Mouse (Mus musculus): Measurements from ENCODE around the gene Clip3. TPM values are rescaled to one million over a fixed set of nuclear protein-coding genes. Genes with fewer than 3 reads are reported as not detected.

The Clip3 gene
- polyA plus RNA-seq, 1 experiment: 354 TPM

Other genes with a start within 250 kb of the Clip3 start
- gene Zfp14, start 240.3 kb upstream of the Clip3 start, polyA plus RNA-seq (2012; rRNA removed): 10.5 TPM in 2 replicates
- 2.6 and 3.4 TPM in 2 replicates for gene Zfp82, start 218.8 kb upstream of the Clip3 start, polyA plus RNA-seq (2012; rRNA removed)
- gene Gm26920, start 201.3 kb upstream of the Clip3 start, polyA plus RNA-seq (2012; rRNA removed): 0.61 TPM in 1 of 2 replicates, not detected in the other
- gene Zfp566, start 201.2 kb upstream of the Clip3 start, polyA plus RNA-seq (2012; rRNA removed): 6.3 and 7.0 TPM in 2 replicates
- 34.8 and 35.4 TPM in 2 replicates for gene Zfp260, start 197.0 kb upstream of the Clip3 start, polyA plus RNA-seq (2012; rRNA removed)
- 9.1 and 9.3 TPM in 2 replicates for gene Zfp382, start 169.8 kb upstream of the Clip3 start, polyA plus RNA-seq (2012; rRNA removed)
- gene Zfp146, start 122.0 kb upstream of the Clip3 start, polyA plus RNA-seq (2012; rRNA removed): 36.0 and 38.8 TPM in 2 replicates
- gene Cox7a1, start 107.6 kb upstream of the Clip3 start, polyA plus RNA-seq (2012; rRNA removed): 5.6 and 7.7 TPM in 2 replicates
- 236 and 319 TPM in 2 replicates for gene Capns1, start 92.9 kb upstream of the Clip3 start, polyA plus RNA-seq (2012; rRNA removed)
- gene Polr2i, start 59.8 kb upstream of the Clip3 start, polyA plus RNA-seq (2012; rRNA removed): 157 and 161 TPM in 2 replicates
- gene Tbcb, start 59.5 kb upstream of the Clip3 start, polyA plus RNA-seq (2012; rRNA removed): 114 and 129 TPM in 2 replicates
- gene Ovol3, start 56.0 kb upstream of the Clip3 start, polyA plus RNA-seq (2012; rRNA removed): not detected in 2 replicates
- gene Thap8, start 11.6 kb upstream of the Clip3 start, polyA plus RNA-seq (2012; rRNA removed): 0.15 and 0.22 TPM in 2 replicates
- 3.9 and 5.6 TPM in 2 replicates for gene Wdr62, start 11.3 kb upstream of the Clip3 start, polyA plus RNA-seq (2012; rRNA removed)
- gene Alkbh6, start 17.0 kb downstream of the Clip3 start, polyA plus RNA-seq (2012; rRNA removed): 132 TPM in 2 replicates
- 27.6 and 29.9 TPM in 2 replicates for gene Syne4, start 23.1 kb downstream of the Clip3 start, polyA plus RNA-seq (2012; rRNA removed)
- 0.34 and 0.66 TPM in 2 replicates for gene E130208F15Rik, start 30.0 kb downstream of the Clip3 start, polyA plus RNA-seq (2012; rRNA removed)
- gene Sdhaf1, start 32.2 kb downstream of the Clip3 start, polyA plus RNA-seq (2012; rRNA removed): 16.9 and 19.2 TPM in 2 replicates
- 19.8 and 22.2 TPM in 2 replicates for gene Lrfn3, start 71.0 kb downstream of the Clip3 start, polyA plus RNA-seq (2012; rRNA removed)
- 73.2 and 80.4 TPM in 2 replicates for gene Tyrobp, start 122.0 kb downstream of the Clip3 start, polyA plus RNA-seq (2012; rRNA removed)
- 1.5 and 2.2 TPM in 2 replicates for gene Hcst, start 128.1 kb downstream of the Clip3 start, polyA plus RNA-seq (2012; rRNA removed)
- gene Nfkbid, start 130.0 kb downstream of the Clip3 start, polyA plus RNA-seq (2012; rRNA removed): 5.4 and 6.4 TPM in 2 replicates
- 940 and 960 TPM in 2 replicates for gene Aplp1, start 153.8 kb downstream of the Clip3 start, polyA plus RNA-seq (2012; rRNA removed)
- gene Kirrel2, start 166.0 kb downstream of the Clip3 start, polyA plus RNA-seq (2012; rRNA removed): 3.7 and 7.1 TPM in 2 replicates
- gene Nphs1, start 166.6 kb downstream of the Clip3 start, polyA plus RNA-seq (2012; rRNA removed): 1.2 and 1.6 TPM in 2 replicates
- 0.18 and 0.19 TPM in 2 replicates for gene Prodh2, start 201.9 kb downstream of the Clip3 start, polyA plus RNA-seq (2012; rRNA removed)
- gene Arhgap33, start 243.3 kb downstream of the Clip3 start, polyA plus RNA-seq (2012; rRNA removed): 172 and 192 TPM in 2 replicates